Mouse (Mus musculus) lung, adult 2 months (tissue): ENCODE results near the gene Nmnat3.

Experiments
- CTCF ChIP-seq: fragments of 200-500 bp; IDR thresholded peaks from 2 replicates; pipeline ENCODE4 v1.5.1; 2011; ENCODE audit warnings: mild to moderate bottlenecking, low read length, control low read depth; ENCODE audit not compliant: insufficient read depth
- POLR2A ChIP-seq: fragments of 200-500 bp; IDR thresholded peaks from 2 replicates; pipeline ENCODE4 v1.6.1; 2011; ENCODE audit warnings: low read depth, mild to moderate bottlenecking, control low read depth, low read length, borderline replicate concordance; ENCODE audit errors: extremely low read depth

DNA sequence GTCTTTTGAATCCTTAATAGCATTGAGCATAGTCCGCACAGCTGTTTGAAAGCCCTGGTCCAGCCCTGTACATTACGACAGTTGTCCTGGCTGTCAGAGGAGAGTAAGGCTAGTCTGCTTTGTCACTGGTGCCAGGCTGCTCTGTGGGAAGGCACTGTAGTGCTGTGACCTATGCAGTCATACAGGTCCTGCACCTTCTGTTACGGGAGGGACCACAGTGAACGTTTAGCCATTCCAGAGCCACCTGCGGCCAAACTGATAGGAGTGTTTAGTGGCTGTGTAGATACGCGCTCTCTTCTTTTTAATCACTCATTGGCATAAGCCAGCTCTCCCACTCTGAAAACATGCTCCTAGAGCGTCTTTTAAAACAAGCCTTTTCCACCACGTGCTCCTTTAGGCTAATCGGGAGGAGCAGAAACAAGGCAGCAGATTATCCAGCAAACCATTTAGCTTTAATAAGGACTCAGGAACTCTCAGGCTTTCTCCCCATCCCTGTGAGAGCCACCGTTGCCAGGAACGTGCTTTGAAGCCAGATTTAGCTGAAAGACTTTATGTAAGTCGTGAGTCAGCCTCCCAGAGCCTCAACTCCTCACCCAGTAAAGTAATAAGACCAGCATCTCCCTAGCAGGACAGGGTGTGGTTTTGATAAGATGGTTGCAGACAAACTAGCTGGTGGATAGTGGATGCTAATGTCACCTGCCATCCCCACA is 113.1 kb downstream of the Nmnat3 start:
- TF ChIP-seq CTCF (no peak), POLR2A (no peak)
